Mouse (Mus musculus) liver, adult 2 months (tissue): ENCODE data around the gene Tsfm.

Experiments used
- CTCF ChIP-seq: fragments of 200-500 bp; IDR thresholded peaks from 2 replicates; pipeline ENCODE4 v1.5.1; 2011; ENCODE audit warnings: low read depth, low read length, control low read depth
- POLR2A ChIP-seq: fragments of 200-500 bp; IDR thresholded peaks from 2 replicates; pipeline ENCODE4 v1.6.1; 2011; ENCODE audit warnings: low read length, control low read depth; ENCODE audit not compliant: insufficient read depth; ENCODE audit errors: extremely low read depth

DNA sequence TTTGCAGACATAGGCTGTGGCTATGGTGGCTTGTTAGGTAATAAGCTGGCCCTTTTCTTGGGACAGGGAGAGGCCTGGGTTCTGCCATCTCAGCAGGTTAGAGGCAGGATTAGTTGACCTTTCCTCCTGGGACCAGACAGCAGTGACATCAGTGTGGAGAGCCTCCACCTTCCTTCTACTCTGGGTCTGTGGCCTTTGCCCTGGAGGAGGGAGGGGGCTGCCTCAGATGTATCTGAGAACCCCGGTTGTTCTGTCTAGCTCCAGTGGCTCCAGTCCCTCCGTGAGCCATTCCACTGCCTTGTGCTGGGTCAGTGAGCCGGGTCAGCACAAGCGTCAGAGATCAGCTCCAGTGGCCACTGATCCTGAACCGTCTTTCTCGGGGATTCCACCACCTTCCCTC, 12.5 kb upstream of the Tsfm start:
- no peak for TF ChIP-seq POLR2A
- no peak for TF ChIP-seq CTCF
